Mouse (Mus musculus): ENCODE results near the gene Myh13.

DNA sequence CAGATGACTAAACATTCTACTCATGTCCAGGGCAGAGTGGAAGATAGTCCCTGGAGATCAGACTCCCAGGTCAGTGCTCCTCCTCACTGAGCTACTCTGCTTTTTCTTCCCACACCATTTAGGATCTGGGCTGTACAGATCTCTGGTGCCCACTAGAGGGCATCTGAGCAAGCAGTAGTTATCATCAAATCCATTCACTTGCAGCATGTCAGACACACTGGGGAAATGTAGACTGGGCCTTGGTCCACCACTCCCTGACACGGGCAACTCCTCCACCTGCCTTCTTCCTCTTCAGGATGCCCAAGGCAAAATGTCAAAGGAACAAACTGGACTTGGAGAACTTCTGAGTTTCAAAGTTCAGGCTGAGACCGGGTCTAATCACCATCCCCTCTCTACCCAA, 51.9 kb downstream of the Myh13 start:
- TF ChIP-seq CTCF (IDR thresholded peaks at IDR 0.05; ENCODE audit: control insufficient read depth, insufficient read depth, insufficient read length) (no peak), CEBPB (IDR thresholded peaks at IDR 0.05; ENCODE audit: low read depth) (no peak), MYOD1 (IDR thresholded peaks at IDR 0.05; ENCODE audit: control insufficient read depth, insufficient read length, low read depth) (no peak), USF1 (IDR thresholded peaks at IDR 0.05; ENCODE audit: low read depth) (no peak), MAX (IDR thresholded peaks at IDR 0.05) (no peak)

Data from C2C12 (cell line).